Mouse (Mus musculus) liver, embryonic 16.5 days (tissue): ENCODE data around the gene Smurf1. TPM values are rescaled to one million over a fixed set of nuclear protein-coding genes. Genes with fewer than 3 reads are reported as not detected.

Source experiments
- ATAC-seq: fragments of 200-750 bp; cut with Nextera tagmentation; 2 replicates; pipeline ENCODE4 v1.8.0; 2017; ENCODE audit warnings: low read depth, mild to moderate bottlenecking, moderate number of reproducible peaks, moderate library complexity
- H3K27ac ChIP-seq: fragments of 300-500 bp; sonication (generic); 2 replicates; pipeline ENCODE4 v1.5.1; 2014; ENCODE audit warnings: mild to moderate bottlenecking, low read length
- H3K27me3 ChIP-seq: fragments of 300-500 bp; sonication (generic); 2 replicates; pipeline ENCODE4 v1.6.1; 2014; ENCODE audit warnings: low read depth, low read length, mixed read lengths; ENCODE audit not compliant: control insufficient read depth, insufficient read depth
- H3K36me3 ChIP-seq: fragments of 300-500 bp; sonication (generic); 2 replicates; pipeline ENCODE4 v1.6.1; 2014; ENCODE audit warnings: mild to moderate bottlenecking; ENCODE audit not compliant: control insufficient read depth, insufficient read depth
- H3K4me1 ChIP-seq: fragments of 300-500 bp; sonication (generic); 2 replicates; pipeline ENCODE4 v1.6.1; 2014; ENCODE audit warnings: low read depth, low read length, mixed read lengths; ENCODE audit not compliant: control insufficient read depth
- H3K4me2 ChIP-seq: fragments of 300-500 bp; sonication (generic); 2 replicates; pipeline ENCODE4 v1.6.1; 2014; ENCODE audit warnings: low read depth, low read length, mixed read lengths
- H3K4me3 ChIP-seq: fragments of 300-500 bp; sonication (generic); 2 replicates; pipeline ENCODE4 v1.5.1; 2014; ENCODE audit warnings: low read depth, mild to moderate bottlenecking, low read length
- H3K9ac ChIP-seq: fragments of 300-500 bp; sonication (generic); 2 replicates; pipeline ENCODE4 v1.6.1; 2014; ENCODE audit warnings: low read depth, low read length
- H3K9me3 ChIP-seq: fragments of 300-500 bp; sonication (generic); replicated peaks from 2 replicates; pipeline ENCODE4 v1.6.1; 2016; ENCODE audit warnings: low read length; ENCODE audit not compliant: control insufficient read depth
- WGBS: fragments of 180-500 bp; shearing (Covaris S2); extraction: QIAGEN DNeasy Blood & Tissue Kit; methylation state at CpG from one replicate; pipeline ENCODE4 v1.1.7; 2014; ENCODE audit not compliant: insufficient replicate concordance; 5-methylcytosine and 5-hydroxymethylcytosine counted together
- polyA plus RNA-seq: library from polyadenylated mRNA; unstranded; fragments of >200 nt; fragmentation: Nextera tagmentation; extraction: Ambion mirVana; gene quantifications from 2 replicates; pipeline ENCODE4 v1.2.1, GENCODE M21; 2015

The Smurf1 gene
- polyA plus RNA-seq, 1 experiment from 2014 or later: 1.4 TPM

GRCm38 (mm10) chr5:144931841-144932240, 33.8 kb downstream of the Smurf1 start:
- H3K36me3 ChIP-seq: no peaks in the 10 kb centered on the region
- no peak overlapping the region for H3K4me3 ChIP-seq
- H3K27me3 ChIP-seq: no peaks in the 10 kb centered on the region
- no peak for ATAC-seq
- H3K27ac ChIP-seq: no peak overlapping the region
- H3K9me3 ChIP-seq: no peaks in the 10 kb centered on the region
- H3K4me2 ChIP-seq: no peak overlapping the region
- no peaks in the 10 kb centered on the region for H3K4me1 ChIP-seq
- H3K9ac ChIP-seq: no peak overlapping the region
- WGBS: 57% methylated on average over 5 of the region's 5 CpGs

DNA sequence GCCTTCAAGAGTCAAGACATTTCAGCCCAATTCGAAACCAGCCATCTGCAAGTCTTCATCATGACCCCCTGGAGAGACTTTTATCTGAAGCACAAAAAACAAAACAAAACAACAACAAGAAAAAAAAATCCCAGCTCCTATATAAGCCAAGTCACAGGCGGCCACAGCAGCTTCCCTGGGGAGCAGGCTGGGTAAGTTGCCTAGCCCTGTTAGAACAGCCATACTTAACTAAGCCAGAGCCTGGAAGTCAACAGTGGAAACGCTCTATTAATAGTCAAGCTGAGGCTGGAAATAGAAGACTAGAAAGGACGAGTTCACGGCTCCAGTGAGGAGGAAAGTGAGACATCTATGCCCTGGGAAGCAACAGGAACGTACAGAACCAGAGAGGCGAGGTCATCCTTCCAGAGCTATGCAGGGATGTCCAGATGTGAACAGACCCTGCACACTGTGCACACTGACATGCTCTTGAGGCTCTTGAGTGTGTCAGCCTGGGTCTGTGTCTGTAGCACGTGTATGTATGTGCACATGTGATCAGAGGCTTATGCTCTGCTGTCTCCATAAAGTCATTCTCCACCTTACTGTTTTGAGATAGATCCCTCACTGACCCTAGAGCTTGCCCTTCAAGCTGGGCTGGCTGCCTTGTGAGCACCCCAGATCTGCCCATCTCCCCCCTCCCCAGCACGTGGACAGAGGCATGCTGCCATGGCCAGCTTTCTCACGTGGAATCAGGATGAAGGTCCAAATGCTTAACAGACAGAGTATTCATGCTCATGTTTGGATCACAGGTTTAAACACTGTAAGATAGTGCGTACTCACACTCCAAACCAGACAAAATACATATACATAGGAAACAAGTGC, 36.6 kb downstream of the Smurf1 start:
- Histone ChIP-seq H3K4me3 (no peak overlapping the region), H3K9me3 (no peaks in the 10 kb centered on the region), H3K27me3 (no peaks in the 10 kb centered on the region), H3K4me2 (no peak overlapping the region), H3K9ac (no peak overlapping the region), H3K27ac (no peak overlapping the region), H3K36me3 (no peaks in the 10 kb centered on the region), H3K4me1 (no peaks in the 10 kb centered on the region)
- ATAC-seq: no peak
- 51% methylated on average over 11 of the region's 11 CpGs for WGBS

GRCm38 (mm10) chr5:144926275-144926674, 39.4 kb downstream of the Smurf1 start:
- WGBS: 53% methylated on average over 2 of the region's 2 CpGs
- no peaks in the 10 kb centered on the region for H3K36me3 ChIP-seq

DNA sequence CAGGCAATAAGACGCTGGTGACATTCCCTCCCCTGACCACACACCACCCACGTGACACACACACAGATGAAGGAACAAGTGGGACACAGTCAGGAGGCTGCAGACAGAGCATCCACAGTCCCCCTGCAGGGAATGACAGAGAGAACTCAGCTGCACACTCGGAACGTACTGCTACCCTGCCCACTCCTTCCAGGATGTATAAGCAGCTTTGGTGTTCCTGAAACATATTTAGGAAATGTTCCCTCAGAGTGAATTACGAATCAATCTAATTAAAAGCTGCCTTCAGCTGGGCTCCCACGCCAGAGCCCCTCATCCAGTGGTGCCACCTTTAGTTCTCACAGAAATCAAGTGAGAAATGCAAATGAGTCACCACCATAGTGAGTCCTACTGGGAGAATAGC, 42.3 kb downstream of the Smurf1 start:
- Histone ChIP-seq H3K36me3 (no peaks in the 10 kb centered on the region), H3K27me3 (no peaks in the 10 kb centered on the region), H3K27ac (no peak overlapping the region), H3K9me3 (no peaks in the 10 kb centered on the region), H3K9ac (no peak overlapping the region), H3K4me2 (no peak overlapping the region), H3K4me1 (no peaks in the 10 kb centered on the region), H3K4me3 (no peak overlapping the region)
- 46% methylated on average over 6 of the region's 6 CpGs for WGBS
- no peak for ATAC-seq

More at GRCm38 (mm10) chr5:144926275-144926674, 39.4 kb downstream of the Smurf1 start:
- ATAC-seq: no peak
- no peaks in the 10 kb centered on the region for H3K27me3 ChIP-seq
- no peak overlapping the region for H3K27ac ChIP-seq
- H3K9ac ChIP-seq: no peak overlapping the region
- H3K9me3 ChIP-seq: no peaks in the 10 kb centered on the region
- H3K4me2 ChIP-seq: no peak overlapping the region
- no peak overlapping the region for H3K4me3 ChIP-seq
- no peaks in the 10 kb centered on the region for H3K4me1 ChIP-seq

DNA sequence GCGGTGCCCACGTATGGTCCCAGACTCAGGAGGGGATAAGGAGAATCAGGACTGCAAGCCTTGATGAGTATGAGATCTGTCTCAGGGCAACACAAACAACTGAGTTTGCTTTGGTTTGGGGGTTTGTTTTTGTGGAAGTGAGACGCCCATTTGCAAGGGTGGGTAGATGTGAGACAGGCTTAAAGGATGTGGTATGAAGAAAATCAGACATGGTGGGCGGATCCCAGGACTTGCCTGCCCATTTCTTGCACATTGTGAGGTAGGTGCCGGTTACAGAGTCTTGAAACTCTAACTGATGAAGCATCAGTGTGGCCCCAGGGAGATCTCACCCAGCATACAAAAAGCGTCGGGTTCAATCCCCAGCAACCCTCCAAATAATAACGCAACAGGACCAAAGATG, 45.9 kb downstream of the Smurf1 start:
- no peak for ATAC-seq
- no peak overlapping the region for H3K4me3 ChIP-seq
- no peak overlapping the region for H3K4me2 ChIP-seq
- H3K9me3 ChIP-seq: no peaks in the 10 kb centered on the region
- no peak overlapping the region for H3K9ac ChIP-seq
- no peaks in the 10 kb centered on the region for H3K36me3 ChIP-seq
- H3K27me3 ChIP-seq: no peaks in the 10 kb centered on the region
- H3K4me1 ChIP-seq: no peaks in the 10 kb centered on the region; the same call in none of the 2 replicates
- WGBS: 66% methylated on average over 8 of the region's 8 CpGs
- H3K27ac ChIP-seq: no peak overlapping the region

GRCm38 (mm10) chr5:144919194-144919593, 46.5 kb downstream of the Smurf1 start:
- Histone ChIP-seq H3K9ac (no peak overlapping the region), H3K27me3 (no peaks in the 10 kb centered on the region), H3K27ac (no peak overlapping the region), H3K4me2 (no peak overlapping the region), H3K36me3 (no peaks in the 10 kb centered on the region), H3K4me3 (no peak overlapping the region), H3K9me3 (no peaks in the 10 kb centered on the region), H3K4me1 (no peaks in the 10 kb centered on the region; the same call in none of the 2 replicates)
- whole genome bisulfite sequencing: 71% methylated on average over 9 of the region's 9 CpGs
- no peak for ATAC-seq

- Histone ChIP-seq H3K27ac (no peak overlapping the region), H3K9ac (no peak overlapping the region), H3K4me3 (no peak overlapping the region), H3K4me2 (no peak overlapping the region), H3K27me3 (no peaks in the 10 kb centered on the region), H3K36me3 (no peaks in the 10 kb centered on the region), H3K9me3 (no peaks in the 10 kb centered on the region), H3K4me1 (no peaks in the 10 kb centered on the region; the same call in none of the 2 replicates)
- 69% methylated on average over 8 of the region's 8 CpGs for WGBS
- no peak for ATAC-seq
Measured at GRCm38 (mm10) chr5:144918204-144918603, 47.4 kb downstream of the Smurf1 start.

DNA sequence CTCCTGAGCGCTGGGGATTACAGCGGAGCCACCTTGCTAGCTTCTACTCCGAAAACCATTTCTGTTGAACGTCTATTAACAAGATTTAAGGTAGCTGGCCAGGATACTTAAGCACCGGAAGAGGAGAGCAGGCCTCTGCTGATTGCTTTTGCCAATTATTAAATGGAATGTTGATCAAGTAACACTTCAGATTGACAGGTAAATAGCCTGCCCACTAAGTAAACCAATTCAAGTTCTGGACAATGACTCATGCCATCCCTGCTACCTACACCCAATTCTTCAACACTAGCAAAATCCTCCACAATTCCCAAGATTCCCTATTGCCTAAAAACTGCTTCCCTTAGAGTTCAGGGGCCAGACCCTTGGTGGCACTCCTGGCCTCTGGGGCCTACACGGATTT, 48.5 kb downstream of the Smurf1 start:
- H3K27me3 ChIP-seq: no peaks in the 10 kb centered on the region
- no peak overlapping the region for H3K9ac ChIP-seq
- H3K27ac ChIP-seq: no peak overlapping the region
- H3K4me3 ChIP-seq: no peak overlapping the region
- H3K4me2 ChIP-seq: no peak overlapping the region
- no peak for ATAC-seq
- no peaks in the 10 kb centered on the region; the same call in none of the 2 replicates for H3K4me1 ChIP-seq
- no peaks in the 10 kb centered on the region for H3K36me3 ChIP-seq
- H3K9me3 ChIP-seq: no peaks in the 10 kb centered on the region
- WGBS: 67% methylated on average over 6 of the region's 6 CpGs

GRCm38 (mm10) chr5:144915828-144916227, 49.8 kb downstream of the Smurf1 start:
- no peaks in the 10 kb centered on the region for H3K27me3 ChIP-seq
- H3K4me3 ChIP-seq: no peak overlapping the region
- H3K9ac ChIP-seq: no peak overlapping the region
- no peak overlapping the region for H3K27ac ChIP-seq
- H3K4me2 ChIP-seq: no peak overlapping the region
- no peak for ATAC-seq
- 60% methylated on average over 5 of the region's 5 CpGs for WGBS
- no peaks in the 10 kb centered on the region for H3K9me3 ChIP-seq
- H3K4me1 ChIP-seq: no peaks in the 10 kb centered on the region; the same call in none of the 2 replicates
- H3K36me3 ChIP-seq: no peaks in the 10 kb centered on the region
